Mouse (Mus musculus) hematopoietic stem cell, adult 5-6 weeks (primary cell): ENCODE results near the gene Olfr480. TPM values are rescaled to one million over a fixed set of nuclear protein-coding genes. Genes with fewer than 3 reads are reported as not detected.

Experiments used
- ATAC-seq, 2 experiments: fragments of 125-278 bp in 1 of 2; replicated peaks in 1 of 2; 2 replicates each; pipeline ENCODE4 v1.8.0; 2016 to 2017; ENCODE audit warnings: inconsistent platforms in 2 of 2, mild to moderate bottlenecking in 2 of 2, moderate number of reproducible peaks in 2 of 2, low read depth in 1 of 2, moderate TSS enrichment in 1 of 2; ENCODE audit not compliant: low FRiP score in 2 of 2, poor library complexity in 2 of 2, severe bottlenecking in 2 of 2, insufficient read depth in 1 of 2, low TSS enrichment in 1 of 2
- total RNA-seq: library from RNA; stranded (forward); fragments of 172-1452, 232-1000 nt; gene quantifications from 2 replicates; pipeline ENCODE4 v1.2.3, GENCODE M21; 2017

Olfr480 gene
- total RNA-seq, result not detected in 2 replicates

GRCm38 (mm10) chr7:108067246-108067645, at the start of gene Olfr480:
Gene Olfr480 (minus strand): TSS chr7:108067346.
- no peak for ATAC-seq

- ATAC-seq, result no peak
Measured at GRCm38 (mm10) chr7:108100549-108100948, 33.4 kb upstream of the Olfr480 start, which contains the start of gene Olfr483. Gene Olfr483 (plus strand): TSS chr7:108100849.

GRCm38 (mm10) chr7:108097486-108097885, 30.3 kb upstream of the Olfr480 start, which contains the start of gene Olfr482:
Gene Olfr482 (minus strand): TSS chr7:108097586.
- ATAC-seq, result no peak

GRCm38 (mm10) chr7:108079555-108079954, 12.4 kb upstream of the Olfr480 start, which contains the start of gene Olfr481:
Gene Olfr481 (plus strand): TSS chr7:108079855.
- ATAC-seq, result no peak

- ATAC-seq, result no peak
Measured at GRCm38 (mm10) chr7:108050393-108050792, 16.8 kb downstream of the Olfr480 start, which contains the start of gene Olfr479. Gene Olfr479 (plus strand): TSS chr7:108050693.

- no peak for ATAC-seq
Measured at GRCm38 (mm10) chr7:108033889-108034288, 33.3 kb downstream of the Olfr480 start, which contains the start of gene Olfr478. Gene Olfr478 (minus strand): TSS chr7:108033989.

Other genes with a start within 250 kb of the Olfr480 start
- gene Olfr469, start 241.8 kb downstream of the Olfr480 start, total RNA-seq, result not detected in 2 replicates
- not detected in 2 replicates for gene Olfr470, start 219.9 kb downstream of the Olfr480 start, total RNA-seq
- gene Olfr472, start 169.4 kb downstream of the Olfr480 start, total RNA-seq, result not detected in 2 replicates
- not detected in 2 replicates for gene Olfr473, start 136.9 kb downstream of the Olfr480 start, total RNA-seq
- not detected in 2 replicates for gene Olfr474, start 112.7 kb downstream of the Olfr480 start, total RNA-seq
- not detected in 2 replicates for gene Olfr476, start 102.5 kb downstream of the Olfr480 start, total RNA-seq
- gene Olfr477, start 80.7 kb downstream of the Olfr480 start, total RNA-seq, result not detected in 2 replicates
- gene Olfr478, start 33.4 kb downstream of the Olfr480 start, total RNA-seq, result not detected in 2 replicates
- gene Olfr479, start 16.7 kb downstream of the Olfr480 start, total RNA-seq, result not detected in 2 replicates
- not detected in 2 replicates for gene Olfr481, start 12.5 kb upstream of the Olfr480 start, total RNA-seq
- gene Olfr482, start 30.2 kb upstream of the Olfr480 start, total RNA-seq, result 0.25 TPM in 1 of 2 replicates, not detected in the other
- not detected in 2 replicates for gene Olfr483, start 33.5 kb upstream of the Olfr480 start, total RNA-seq
- not detected in 2 replicates for gene Olfr484, start 60.1 kb upstream of the Olfr480 start, total RNA-seq
- gene Olfr485, start 92.5 kb upstream of the Olfr480 start, total RNA-seq, result not detected in 2 replicates
- gene Olfr486, start 105.4 kb upstream of the Olfr480 start, total RNA-seq, result not detected in 2 replicates
- gene Olfr487, start 147.3 kb upstream of the Olfr480 start, total RNA-seq, result not detected in 2 replicates
- gene Olfr488, start 191.0 kb upstream of the Olfr480 start, total RNA-seq, result not detected in 2 replicates
- not detected in 2 replicates for gene Olfr490, start 221.6 kb upstream of the Olfr480 start, total RNA-seq
- not detected in 2 replicates for gene Olfr491, start 246.1 kb upstream of the Olfr480 start, total RNA-seq